Mouse (Mus musculus) heart, embryonic 10.5 days (tissue): ENCODE results near the gene Ripor2. TPM values are rescaled to one million over a fixed set of nuclear protein-coding genes. Genes with fewer than 3 reads are reported as not detected.

Experiments used
- DNase-seq: peaks from one replicate; pipeline ENCODE4 v3.0.0-alpha.2; 2017; ENCODE audit warnings: low spot score
- H3K27ac ChIP-seq: fragments of 300-500 bp; sonication (generic); 2 replicates; pipeline ENCODE4 v1.5.1; 2016; ENCODE audit warnings: mild to moderate bottlenecking
- H3K27me3 ChIP-seq: fragments of 300-500 bp; sonication (generic); 2 replicates; pipeline ENCODE4 v1.6.1; 2016; ENCODE audit warnings: mild to moderate bottlenecking; ENCODE audit not compliant: poor library complexity, insufficient read depth, severe bottlenecking
- H3K36me3 ChIP-seq: fragments of 300-500 bp; sonication (generic); 2 replicates; pipeline ENCODE4 v1.6.1; 2016; ENCODE audit warnings: mild to moderate bottlenecking, moderate library complexity
- H3K4me1 ChIP-seq: fragments of 300-500 bp; sonication (generic); 2 replicates; pipeline ENCODE4 v1.6.1; 2016; ENCODE audit warnings: mild to moderate bottlenecking
- H3K4me3 ChIP-seq: fragments of 300-500 bp; sonication (generic); 2 replicates; pipeline ENCODE4 v1.5.1; 2016; ENCODE audit warnings: mild to moderate bottlenecking, moderate library complexity
- H3K9me3 ChIP-seq: fragments of 300-500 bp; sonication (generic); 2 replicates; pipeline ENCODE4 v1.6.1; 2016; ENCODE audit warnings: mild to moderate bottlenecking, moderate library complexity
- WGBS: fragments of 180-500 bp; shearing (Covaris S2); methylation state at CpG from one replicate; pipeline ENCODE4 v1.1.7; 2016; 5-methylcytosine and 5-hydroxymethylcytosine counted together
- polyA plus RNA-seq: library from polyadenylated mRNA; unstranded; fragments of >200 nt; fragmentation: Nextera tagmentation; extraction: Ambion mirVana; gene quantifications from 2 replicates; pipeline ENCODE4 v1.2.1, GENCODE M21; 2016

Gene Ripor2
- polyA plus RNA-seq, 1 experiment from 2014 or later = 5.2 TPM

GRCm38 (mm10) chr13:24647444-24647843 lies 65.5 kb downstream of the Ripor2 start:
- Histone ChIP-seq H3K36me3 (no peaks in the 10 kb centered on the region), H3K27ac (no peak overlapping the region), H3K4me3 (no peak overlapping the region), H3K9me3 (no peaks in the 10 kb centered on the region), H3K4me1 (peaks cover 16% of the 10 kb centered on the region), H3K27me3 (no peaks in the 10 kb centered on the region)
- WGBS = 77% methylated on average over 2 of the region's 2 CpGs
- DNase-seq = no peak

GRCm38 (mm10) chr13:24648027-24648426 lies 66.0 kb downstream of the Ripor2 start:
- H3K9me3 ChIP-seq = no peaks in the 10 kb centered on the region
- WGBS = 50% methylated on average over 5 of the region's 5 CpGs
- no peaks in the 10 kb centered on the region for H3K27me3 ChIP-seq
- DNase-seq = no peak
- H3K36me3 ChIP-seq = no peaks in the 10 kb centered on the region
- H3K4me1 ChIP-seq = peaks cover 16% of the 10 kb centered on the region
- no peak overlapping the region for H3K27ac ChIP-seq
- no peak overlapping the region for H3K4me3 ChIP-seq

DNA sequence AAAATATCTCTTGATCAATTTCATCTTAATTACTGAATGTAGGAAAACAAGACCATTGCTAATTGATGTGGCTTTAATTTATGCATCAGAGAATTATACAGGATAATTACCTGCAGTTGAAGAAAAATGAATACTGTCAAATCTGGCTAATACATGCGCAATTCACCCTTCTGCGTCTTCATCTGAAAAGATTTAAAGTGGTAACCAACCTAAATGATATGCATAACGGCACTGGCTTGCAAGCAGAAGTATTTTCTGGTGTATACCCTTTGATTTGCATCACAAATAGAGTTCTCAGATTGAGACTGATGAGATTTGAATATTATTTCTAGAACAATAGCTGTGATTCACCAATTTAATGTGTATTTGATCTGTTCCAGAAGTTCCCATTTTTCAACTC lies 66.7 kb downstream of the Ripor2 start:
- Histone ChIP-seq H3K36me3 (no peaks in the 10 kb centered on the region), H3K27ac (no peak overlapping the region), H3K9me3 (no peaks in the 10 kb centered on the region), H3K27me3 (no peaks in the 10 kb centered on the region), H3K4me1 (peaks cover 10% of the 10 kb centered on the region), H3K4me3 (no peak overlapping the region)
- no peak for DNase-seq
- 89% methylated on average over 3 of the region's 3 CpGs for WGBS

DNA sequence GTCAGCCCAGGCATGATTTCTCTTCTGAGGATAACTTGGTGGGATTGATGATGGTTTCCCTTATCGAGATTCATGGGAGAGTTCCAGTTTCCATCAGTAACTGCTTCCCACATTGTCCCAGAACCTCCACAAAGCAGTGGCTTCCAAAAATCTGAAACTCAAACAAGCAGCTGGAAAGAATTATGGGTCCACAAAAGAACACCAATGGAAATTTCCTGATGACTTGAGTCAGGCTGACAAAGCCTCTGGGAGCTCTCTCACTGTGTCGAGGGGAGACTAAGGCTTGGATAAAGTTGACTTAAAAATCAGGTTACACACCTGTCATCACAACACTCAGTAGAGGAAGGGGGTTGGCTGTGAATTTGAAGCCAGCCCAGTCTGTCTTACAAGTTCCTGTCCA lies 67.1 kb downstream of the Ripor2 start:
- Histone ChIP-seq H3K27me3 (no peaks in the 10 kb centered on the region), H3K4me1 (peaks cover 6% of the 10 kb centered on the region), H3K27ac (no peak overlapping the region), H3K36me3 (no peaks in the 10 kb centered on the region), H3K4me3 (no peak overlapping the region), H3K9me3 (no peaks in the 10 kb centered on the region)
- 62% methylated on average over 2 of the region's 2 CpGs for WGBS
- DNase-seq = no peak

DNA sequence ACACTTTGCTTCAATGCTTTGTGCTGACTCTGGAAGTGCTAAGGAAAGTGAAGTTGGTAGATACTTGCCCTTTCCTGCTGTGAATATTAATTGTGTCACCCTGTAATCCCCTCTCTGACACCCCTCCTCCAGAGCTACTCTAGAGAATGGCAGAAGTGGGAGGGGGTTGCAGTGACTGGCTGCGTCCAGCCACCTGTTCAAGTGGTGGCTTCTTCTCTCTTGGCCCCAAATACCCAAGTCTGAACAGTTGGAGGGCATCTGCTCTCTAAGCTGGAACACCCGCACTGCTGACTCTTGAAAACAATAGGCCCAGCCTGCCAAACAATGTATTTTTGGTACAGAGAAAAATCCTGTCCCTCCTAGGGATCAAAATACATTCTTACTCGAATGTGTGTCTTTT lies 69.0 kb downstream of the Ripor2 start:
- H3K27me3 ChIP-seq = no peaks in the 10 kb centered on the region
- DNase-seq = no peak
- no peaks in the 10 kb centered on the region for H3K9me3 ChIP-seq
- H3K4me3 ChIP-seq = no peak overlapping the region
- H3K27ac ChIP-seq = no peak overlapping the region
- WGBS = 70% methylated on average over 3 of the region's 3 CpGs
- H3K36me3 ChIP-seq = no peaks in the 10 kb centered on the region
- H3K4me1 ChIP-seq = peaks cover 7% of the 10 kb centered on the region; the same call in 1 of the 2 replicates

GRCm38 (mm10) chr13:24654919-24655635 lies 73.1 kb downstream of the Ripor2 start:
- Histone ChIP-seq H3K36me3 (no peaks in the 10 kb centered on the region), H3K4me3 (no peak overlapping the region), H3K9me3 (no peaks in the 10 kb centered on the region), H3K4me1 (peaks cover 13% of the 10 kb centered on the region; the same call in 1 of the 2 replicates), H3K27me3 (no peaks in the 10 kb centered on the region), H3K27ac (no peak overlapping the region)
- 78% methylated on average over 12 of the region's 12 CpGs for WGBS
- DNase-seq = no peak

DNA sequence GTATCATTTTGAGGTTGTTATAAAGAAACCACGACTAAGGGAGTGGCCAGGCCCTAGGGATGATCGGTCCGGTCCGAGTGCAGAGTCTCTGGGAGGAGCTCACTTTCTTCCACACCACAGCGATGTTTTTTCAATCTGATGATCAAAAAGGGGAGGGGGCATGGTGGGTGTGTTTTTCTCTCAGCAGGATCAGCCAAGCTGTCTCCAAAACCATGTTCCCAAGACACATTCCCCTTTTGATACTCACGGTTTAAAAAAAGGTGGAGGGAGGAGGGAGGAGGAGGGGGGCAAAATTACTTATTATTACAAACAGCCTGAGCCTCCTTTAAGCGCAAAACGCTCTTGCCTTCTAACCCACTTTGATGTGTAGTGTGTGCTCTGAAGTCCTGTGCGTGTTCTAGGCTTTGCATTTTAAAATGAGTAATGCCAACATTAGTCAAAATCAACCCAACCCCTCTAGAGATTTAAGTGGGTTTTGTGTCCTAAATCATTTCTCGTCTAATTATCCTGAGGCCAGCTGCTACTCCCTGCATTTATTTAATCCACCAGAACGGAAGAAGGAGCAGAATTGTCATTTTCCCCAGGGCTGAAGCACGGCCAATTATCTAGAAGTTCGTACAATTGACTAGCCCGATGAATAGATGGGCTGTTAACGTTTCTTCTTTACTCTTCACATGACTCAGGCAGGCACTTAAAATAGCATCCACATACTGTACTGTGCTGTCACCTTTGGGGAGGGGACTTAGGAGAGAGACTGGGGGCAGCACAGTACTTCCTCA lies 74.9 kb downstream of the Ripor2 start:
- Histone ChIP-seq H3K4me1 (peaks cover 10% of the 10 kb centered on the region; the same call in 1 of the 2 replicates), H3K27ac (no peak overlapping the region), H3K4me3 (no peak overlapping the region), H3K27me3 (no peaks in the 10 kb centered on the region), H3K9me3 (no peaks in the 10 kb centered on the region), H3K36me3 (no peaks in the 10 kb centered on the region)
- 55% methylated on average over 15 of the region's 15 CpGs for WGBS
- DNase-seq = no peak

GRCm38 (mm10) chr13:24666763-24667162 lies 84.8 kb downstream of the Ripor2 start:
- no peaks in the 10 kb centered on the region for H3K9me3 ChIP-seq
- H3K27ac ChIP-seq = no peak overlapping the region
- H3K4me1 ChIP-seq = 0 out of 2 replicates have a peak, but pooled peaks cover 6% of the 10 kb centered on the region
- H3K27me3 ChIP-seq = no peaks in the 10 kb centered on the region
- WGBS = 76% methylated on average over 4 of the region's 4 CpGs
- no peak overlapping the region for H3K4me3 ChIP-seq
- DNase-seq = no peak
- H3K36me3 ChIP-seq = 0 out of 2 replicates have a peak, but pooled peaks cover under 1% of the 10 kb centered on the region

- H3K9me3 ChIP-seq = no peaks in the 10 kb centered on the region
- WGBS = 38% methylated on average over 2 of the region's 2 CpGs
- H3K27ac ChIP-seq = no peak overlapping the region
- no peak overlapping the region for H3K4me3 ChIP-seq
- DNase-seq = no peak
- no peaks in the 10 kb centered on the region for H3K27me3 ChIP-seq
- 0 out of 2 replicates have a peak, but pooled peaks cover 6% of the 10 kb centered on the region for H3K4me1 ChIP-seq
- 0 out of 2 replicates have a peak, but pooled peaks cover 3% of the 10 kb centered on the region for H3K36me3 ChIP-seq
Measured at GRCm38 (mm10) chr13:24668556-24668955, 86.6 kb downstream of the Ripor2 start.

GRCm38 (mm10) chr13:24670676-24671075 lies 88.7 kb downstream of the Ripor2 start:
- WGBS = 73% methylated on average over 2 of the region's 2 CpGs
- peaks cover 5% of the 10 kb centered on the region; the same call in 1 of the 2 replicates for H3K36me3 ChIP-seq
- DNase-seq = no peak

DNA sequence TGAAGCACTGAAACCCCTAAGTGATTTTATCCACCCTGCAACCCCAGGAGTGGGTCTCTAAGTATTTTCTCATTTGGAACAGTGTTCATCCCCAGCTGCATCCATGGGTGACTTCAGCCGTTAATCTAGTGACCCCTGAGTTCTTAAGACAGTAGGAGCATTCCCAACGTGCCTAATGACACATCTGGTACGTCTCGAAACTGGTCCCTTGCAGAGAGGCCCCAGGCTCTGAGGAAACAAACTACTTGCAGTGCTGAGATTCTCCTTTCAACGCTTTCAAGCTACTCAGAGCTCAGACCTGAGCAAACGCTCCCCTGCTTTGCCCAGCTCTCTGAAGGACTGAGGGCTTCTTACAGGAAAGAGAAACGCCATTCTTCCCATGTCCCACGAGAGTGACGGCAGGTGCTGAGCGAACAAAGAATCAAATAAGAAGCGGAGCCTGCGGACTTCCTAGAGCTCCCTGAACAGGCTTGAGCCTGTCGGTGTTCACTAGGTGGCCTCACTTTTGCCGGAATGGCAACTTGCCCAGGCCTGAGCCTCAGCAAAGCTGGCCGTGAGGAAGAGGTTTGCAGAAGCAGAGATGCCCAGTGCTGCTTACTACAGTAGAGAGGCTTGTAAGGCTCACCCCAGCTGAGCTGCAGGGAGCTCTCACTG lies 97.2 kb downstream of the Ripor2 start:
- DNase-seq = no peak
- Histone ChIP-seq H3K4me3 (no peak overlapping the region), H3K27me3 (no peaks in the 10 kb centered on the region; the same call in 1 of the 2 replicates), H3K9me3 (no peaks in the 10 kb centered on the region), H3K4me1 (peaks cover 9% of the 10 kb centered on the region; the same call in 1 of the 2 replicates), H3K36me3 (0 out of 2 replicates have a peak, but pooled peaks cover 5% of the 10 kb centered on the region), H3K27ac (no peak overlapping the region)
- 44% methylated on average over 15 of the region's 15 CpGs for WGBS

More at GRCm38 (mm10) chr13:24670676-24671075, 88.7 kb downstream of the Ripor2 start:
- H3K27ac ChIP-seq = no peak overlapping the region
- no peak overlapping the region for H3K4me3 ChIP-seq
- H3K9me3 ChIP-seq = no peaks in the 10 kb centered on the region
- H3K4me1 ChIP-seq = 0 out of 2 replicates have a peak, but pooled peaks cover 6% of the 10 kb centered on the region
- H3K27me3 ChIP-seq = no peaks in the 10 kb centered on the region

- H3K27me3 ChIP-seq = no peaks in the 10 kb centered on the region; the same call in 1 of the 2 replicates
- DNase-seq = no peak
Measured at GRCm38 (mm10) chr13:24680951-24681350, 99.0 kb downstream of the Ripor2 start.

More at GRCm38 (mm10) chr13:24680951-24681350, 99.0 kb downstream of the Ripor2 start:
- Histone ChIP-seq H3K27ac (no peak overlapping the region), H3K4me1 (peaks cover 9% of the 10 kb centered on the region; the same call in 1 of the 2 replicates), H3K36me3 (0 out of 2 replicates have a peak, but pooled peaks cover 5% of the 10 kb centered on the region), H3K9me3 (no peaks in the 10 kb centered on the region), H3K4me3 (no peak overlapping the region)
- WGBS = 96% methylated on average over 4 of the region's 4 CpGs
